Mouse (Mus musculus) liver, adult 2 months (tissue): Measurements from ENCODE around the gene Pcsk4.

Source experiments
- CTCF ChIP-seq: fragments of 200-500 bp; IDR thresholded peaks from 2 replicates; pipeline ENCODE4 v1.5.1; 2011; ENCODE audit warnings: low read depth, low read length, control low read depth
- POLR2A ChIP-seq: fragments of 200-500 bp; IDR thresholded peaks from 2 replicates; pipeline ENCODE4 v1.6.1; 2011; ENCODE audit warnings: low read length, control low read depth; ENCODE audit not compliant: insufficient read depth; ENCODE audit errors: extremely low read depth

- TF ChIP-seq POLR2A (no peak), CTCF (no peak)
These were observed 41.2 kb downstream of the Pcsk4 start for GRCm38 (mm10) chr10:80288097-80288496.
